Mouse (Mus musculus) T-helper 17 cell (primary cell): Measurements from ENCODE around the gene Myl7.
"Not testable (repeated sequence)": the region's sequence is repeated elsewhere in the genome, so short reads cannot be mapped to it uniquely, and the experiment has no call there.

Experiments
- in situ Hi-C, 2 experiments: fragments of 300-600 bp; cut with MboI, MseI; formaldehyde crosslinking; loops; 1 replicate in 1 of 2; 2 replicates in 1 of 2; pipeline ENCODE4 v1.15.1; 2025; ENCODE audit warnings: high pct_unique_total_duplicates in 2 of 2

Gene Myl7

DNA sequence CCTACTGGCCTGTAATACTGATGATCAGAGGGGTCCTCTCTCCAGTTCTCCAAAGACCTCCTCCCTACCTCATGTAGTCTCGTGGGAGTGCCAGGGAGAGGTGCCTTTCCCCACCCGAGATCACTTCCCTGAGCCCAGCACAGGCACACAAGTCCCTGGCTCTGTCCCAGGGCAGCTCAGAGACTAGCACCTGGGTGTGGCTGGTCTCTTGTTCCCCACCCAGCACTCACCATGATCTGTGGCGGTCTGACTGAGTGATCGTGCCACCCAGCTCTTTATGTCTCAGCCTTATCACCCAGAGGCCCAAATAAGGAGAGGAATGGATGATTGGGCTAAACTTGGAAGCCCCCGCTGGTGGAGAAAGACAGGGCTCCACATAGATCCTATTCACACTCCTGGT, at the start of gene Myl7:
Myl7 (minus strand) TSS at position 252 of the 400 bp plus-strand sequence.
- in situ Hi-C loops = no loop called here

DNA sequence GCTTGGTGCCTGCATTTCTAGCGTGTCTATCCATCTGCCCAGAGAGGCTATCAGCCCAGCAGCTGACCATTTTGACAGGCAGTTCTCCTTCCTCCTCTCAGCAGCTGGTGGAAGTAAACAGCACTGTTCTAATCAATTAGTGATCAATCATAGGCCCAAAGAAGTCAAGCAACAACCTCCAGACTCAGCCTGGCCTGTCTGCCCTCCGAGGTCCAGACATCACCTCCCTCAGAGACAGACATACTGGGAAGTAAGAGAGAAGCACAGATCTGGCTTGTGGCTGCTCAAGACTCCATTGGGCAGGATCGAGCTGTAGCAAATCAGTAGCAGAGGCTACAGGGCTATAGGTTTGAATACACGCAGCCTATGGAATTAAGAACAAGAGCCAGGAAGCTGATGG, 49.2 kb upstream of the Myl7 start:
- in situ Hi-C loops = no loop called here

DNA sequence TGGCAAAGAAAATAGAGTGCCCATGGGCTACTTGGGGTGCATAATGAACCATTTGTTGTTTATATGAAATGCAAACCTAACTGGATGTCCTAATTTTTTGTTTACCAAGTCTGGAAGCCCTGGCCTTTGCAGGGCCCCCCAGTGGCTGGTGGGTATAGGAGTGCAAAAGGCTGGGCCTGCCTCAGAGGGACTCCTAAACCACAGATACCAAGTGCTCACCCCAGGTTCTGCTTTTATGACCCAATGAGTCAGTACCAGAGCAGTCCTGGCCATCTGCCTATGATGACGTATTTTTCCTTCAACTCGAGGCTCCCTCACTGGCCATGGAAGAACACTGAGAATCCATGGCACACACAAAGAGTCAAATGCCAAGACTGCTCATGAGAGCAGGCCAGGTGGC, 46.5 kb upstream of the Myl7 start:
- in situ Hi-C loops = no loop called here

DNA sequence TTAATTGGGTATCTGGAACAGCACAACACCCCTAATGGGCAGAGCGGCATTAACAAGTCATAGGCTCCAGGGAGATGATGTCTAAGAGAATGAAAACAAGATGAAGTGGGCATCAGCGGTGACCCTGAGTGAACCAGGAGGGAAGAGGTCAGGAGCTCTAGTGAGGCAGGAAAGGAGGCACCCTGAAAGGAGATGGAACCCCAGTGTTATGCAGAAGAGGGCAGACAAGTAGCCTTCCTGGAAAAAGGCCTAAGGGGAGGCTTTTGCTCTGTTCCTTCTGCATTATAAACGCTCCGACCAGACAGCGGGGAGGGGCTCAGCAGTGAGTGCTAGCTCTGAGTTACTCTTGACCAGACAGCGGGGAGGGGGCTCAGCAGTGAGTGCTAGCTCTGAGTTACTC, 44.4 kb upstream of the Myl7 start:
- in situ Hi-C loops = no loop called here

DNA sequence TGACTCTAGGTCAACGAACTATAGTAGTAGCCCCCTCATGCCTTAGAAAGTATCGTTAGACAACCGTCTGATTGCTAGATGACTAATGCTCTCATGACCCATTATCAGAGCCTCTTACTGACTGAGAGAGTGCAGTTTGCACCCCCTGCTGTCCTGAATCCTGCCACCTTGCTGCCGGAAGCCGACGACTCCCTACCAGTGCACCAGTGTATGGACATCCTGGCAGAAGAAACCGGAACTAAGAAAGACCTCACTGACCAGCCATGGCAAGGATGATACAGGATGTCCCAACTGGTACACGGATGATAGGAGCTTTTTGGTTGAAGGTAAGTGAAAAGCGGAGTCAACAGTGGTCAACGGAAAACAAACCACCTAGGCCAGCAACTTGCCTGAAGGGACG, 35.9 kb upstream of the Myl7 start:
- in situ Hi-C loops = not testable (repeated sequence)

DNA sequence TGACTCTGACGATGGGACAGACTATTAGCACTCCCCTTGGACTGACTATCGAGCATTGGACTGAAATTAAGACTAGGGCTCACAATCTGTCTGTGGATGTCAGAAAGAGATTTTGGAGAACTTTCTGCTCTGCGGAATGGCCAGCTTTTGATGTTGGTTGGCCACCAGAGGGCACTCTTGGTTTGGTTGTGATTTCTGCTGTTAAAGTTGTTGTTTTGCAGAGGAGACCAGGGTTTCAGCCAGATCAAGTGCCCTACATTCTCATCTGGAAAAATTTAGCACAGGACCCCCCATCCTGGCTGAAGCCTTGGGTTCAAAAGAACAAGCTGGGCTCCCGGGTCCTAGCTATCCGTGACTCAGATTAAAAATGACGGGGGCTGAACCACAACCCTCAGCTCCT, 33.4 kb upstream of the Myl7 start:
- in situ Hi-C loops = not testable (repeated sequence)

DNA sequence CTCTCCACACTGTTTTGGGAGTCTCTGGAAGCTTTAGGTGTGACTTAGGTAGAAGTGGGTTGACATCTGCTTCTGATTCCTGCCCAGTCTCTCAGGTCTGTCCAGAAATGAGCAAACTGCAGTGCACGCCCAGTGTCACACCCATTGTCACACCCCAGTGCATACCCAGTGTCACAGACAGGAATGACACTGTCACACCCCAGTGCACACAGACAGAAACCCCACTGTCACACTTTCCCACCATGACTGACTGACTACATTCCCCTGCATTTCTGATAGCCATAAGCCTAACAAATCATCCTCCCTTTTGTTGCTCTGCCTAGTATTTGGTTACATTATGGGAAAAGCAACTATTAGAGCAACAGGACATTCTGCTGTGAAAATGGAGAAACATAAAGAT, 32.0 kb upstream of the Myl7 start:
- in situ Hi-C loops = no loop called here

DNA sequence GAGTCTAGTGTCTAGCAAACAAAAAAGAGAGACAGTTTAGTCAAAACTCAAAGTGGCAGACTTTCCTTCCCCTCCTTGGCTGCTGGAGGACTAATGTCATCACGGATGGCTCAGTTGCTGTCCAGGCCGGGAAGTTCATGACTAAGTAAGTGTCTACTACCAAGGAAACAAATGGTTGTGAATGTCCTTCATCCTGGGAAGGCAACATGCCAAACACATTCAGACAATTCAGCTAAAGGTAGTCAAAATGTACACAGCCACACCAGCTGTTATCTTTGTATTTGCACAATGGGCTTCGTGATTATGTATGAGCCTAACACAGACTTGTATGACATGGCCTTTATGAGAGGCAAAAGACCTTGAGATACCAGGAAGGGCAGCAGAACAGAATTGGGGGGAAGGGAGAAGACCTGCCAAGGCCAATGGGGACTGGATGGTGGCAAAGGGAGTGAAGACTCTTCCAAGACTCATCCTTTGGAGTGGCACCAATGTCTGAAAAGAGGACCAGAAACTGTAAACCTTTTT, 28.2 kb upstream of the Myl7 start:
- in situ Hi-C loops = no loop called here

DNA sequence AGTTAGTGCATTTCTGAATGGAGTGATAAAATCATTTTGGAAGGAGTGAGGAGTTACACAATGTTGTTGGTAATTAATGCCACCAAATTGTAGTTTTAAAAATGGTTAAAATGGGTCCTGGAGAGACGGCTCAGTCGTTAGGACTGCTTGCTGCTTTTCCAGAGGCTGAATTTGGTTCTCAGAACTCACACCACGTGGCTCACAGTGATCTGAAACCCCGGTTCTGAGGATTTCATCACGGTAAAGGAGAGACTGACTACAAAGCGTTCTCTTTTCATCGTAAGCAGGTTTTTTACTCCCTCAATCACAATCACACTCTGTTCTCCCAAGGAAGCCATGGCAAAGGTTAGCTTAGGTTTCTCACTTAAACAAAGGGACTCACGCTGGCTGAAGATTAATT, 26.1 kb upstream of the Myl7 start:
- in situ Hi-C loops = no loop called here

DNA sequence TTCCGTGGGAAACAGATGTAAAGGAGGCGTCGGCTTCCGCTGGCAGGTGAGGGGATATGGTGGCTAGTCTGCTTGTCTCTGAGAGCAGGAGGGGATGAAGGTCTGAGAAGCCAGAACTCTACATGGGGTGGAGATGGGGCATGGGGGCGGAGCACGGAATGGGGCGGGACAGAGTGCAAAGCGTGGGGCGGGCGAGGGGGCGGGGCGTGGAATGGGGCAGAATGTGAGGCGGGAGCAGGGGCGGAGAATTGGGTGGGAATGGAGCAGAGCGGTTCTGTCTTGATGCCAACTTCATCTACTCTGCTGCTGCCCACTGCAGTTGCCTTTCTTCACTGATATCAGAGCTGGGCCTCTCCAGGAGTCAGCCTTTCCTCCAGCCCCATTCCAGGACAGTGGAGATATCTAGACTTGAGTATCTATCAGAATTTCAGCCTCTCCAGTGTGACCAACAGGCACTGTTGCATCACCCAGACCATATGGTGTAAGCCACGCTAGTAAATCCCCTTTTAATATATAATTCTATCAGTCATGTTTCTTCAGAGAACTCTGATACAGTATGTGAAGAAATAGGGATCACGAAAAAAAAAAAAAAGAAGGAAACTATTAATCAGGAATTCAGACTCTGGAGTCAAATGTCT, 21.9 kb upstream of the Myl7 start:
- in situ Hi-C loops = no loop called here

DNA sequence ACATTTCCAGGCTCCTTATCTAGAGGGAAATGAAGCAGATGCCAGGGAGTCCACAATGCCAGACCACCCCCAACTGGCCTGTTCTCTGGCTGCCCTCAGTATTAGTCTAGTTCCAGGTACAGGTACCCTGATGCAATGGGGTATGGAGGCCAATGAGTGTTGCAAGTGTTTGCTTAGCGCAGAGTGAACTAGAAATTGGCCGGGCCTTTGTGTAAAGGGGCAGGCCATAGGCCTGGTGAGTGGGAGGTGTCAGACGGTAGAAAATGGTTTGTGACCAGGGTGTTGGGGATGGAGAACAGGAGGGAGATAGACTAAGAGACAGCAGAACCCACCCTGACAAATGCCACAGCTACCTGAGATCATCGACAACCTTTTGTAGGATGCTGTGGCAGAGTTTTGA, 21.0 kb upstream of the Myl7 start:
- in situ Hi-C loops = no loop called here

DNA sequence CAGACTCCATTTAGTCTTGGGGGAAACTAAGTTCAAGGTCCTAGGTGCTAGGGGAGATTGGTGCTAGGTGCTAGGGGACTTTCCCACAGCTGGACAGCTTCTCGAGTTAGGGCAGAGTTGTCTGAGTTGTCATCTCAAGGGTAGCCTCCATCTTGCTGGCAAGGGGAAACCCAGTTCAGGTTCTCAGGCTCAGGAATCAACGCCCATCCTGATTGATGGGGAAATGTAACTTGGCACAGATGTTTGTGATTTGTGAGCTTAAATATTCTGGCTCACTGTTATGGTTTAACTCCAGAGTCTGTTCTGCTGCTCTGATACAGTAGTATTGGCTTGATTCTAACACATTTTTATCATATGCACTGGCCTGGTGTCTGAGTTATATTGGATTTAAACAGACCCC, 19.5 kb upstream of the Myl7 start:
- in situ Hi-C loops = no loop called here

DNA sequence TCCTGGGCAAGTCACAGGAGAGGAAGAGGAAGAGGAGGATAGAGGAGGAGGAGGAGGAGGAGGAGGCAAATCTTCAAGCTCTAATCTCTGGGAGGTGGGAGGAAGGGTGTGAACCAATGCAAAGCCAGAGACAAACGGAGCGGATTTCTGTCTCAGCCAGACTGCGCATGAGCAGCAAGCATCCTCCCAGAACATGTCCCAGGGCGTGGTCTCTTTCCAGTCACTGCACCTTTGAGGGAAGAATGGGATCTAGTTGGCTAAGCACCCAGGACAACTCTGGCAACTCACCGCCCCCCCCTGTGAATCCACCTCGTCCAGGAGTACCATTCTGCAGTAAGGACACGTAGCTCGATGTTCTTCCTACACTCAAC, 17.6 kb upstream of the Myl7 start:
- in situ Hi-C loops = no loop called here

DNA sequence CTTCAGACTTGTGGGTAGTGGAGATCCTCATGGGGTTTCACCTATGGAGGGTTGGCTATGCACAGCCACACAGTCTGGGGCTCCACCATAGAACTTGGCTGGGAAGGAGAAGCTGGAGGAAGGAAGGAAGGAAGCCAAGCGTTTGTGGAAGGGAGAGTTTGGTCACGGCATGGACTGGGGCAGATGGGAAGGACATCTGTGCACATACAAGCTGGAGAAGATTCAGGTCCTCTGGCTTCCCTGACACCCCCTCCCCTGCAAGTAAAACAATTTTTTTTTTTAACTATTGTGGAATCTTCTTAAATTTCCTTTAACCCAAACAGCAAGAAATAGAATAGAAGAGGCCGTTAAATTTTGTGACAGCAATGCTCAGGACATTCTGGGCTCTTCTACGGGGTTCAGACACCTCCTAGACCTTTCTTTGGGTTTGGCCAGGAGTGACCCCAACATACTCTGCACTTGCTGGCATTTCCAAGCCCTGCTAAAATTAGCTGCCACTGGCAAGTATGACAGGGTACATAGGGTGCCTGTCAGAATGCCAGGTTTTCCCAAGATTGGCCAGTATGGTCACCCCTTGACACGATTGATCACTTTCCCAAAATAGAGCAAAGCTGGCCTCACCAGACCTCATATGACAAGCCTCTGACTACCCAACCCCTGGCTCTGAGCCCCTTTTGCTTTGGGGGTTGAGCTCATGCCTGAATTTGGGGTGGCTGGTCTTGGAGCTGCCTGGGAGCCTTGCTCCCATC, 17.0 kb upstream of the Myl7 start:
- in situ Hi-C loops = no loop called here

DNA sequence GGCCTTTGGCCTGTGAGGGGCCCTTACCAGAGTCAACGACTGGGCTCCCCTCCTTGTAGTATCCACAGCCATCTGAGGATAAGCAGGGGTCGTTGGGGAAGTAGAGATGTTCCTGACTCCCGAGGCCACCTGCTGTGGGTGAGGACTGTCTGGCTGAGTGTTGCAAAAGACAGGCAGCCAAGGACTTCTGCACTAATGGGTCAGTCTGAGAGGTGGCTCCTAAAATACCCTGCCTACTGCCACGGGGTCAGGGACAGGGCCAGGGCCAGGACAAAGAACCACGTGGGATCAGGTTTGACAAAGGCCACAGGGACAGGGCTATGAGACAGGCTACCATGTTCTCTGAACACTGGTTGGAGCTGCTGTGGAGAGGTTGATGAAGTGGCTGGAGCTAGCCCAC, 16.4 kb upstream of the Myl7 start:
- in situ Hi-C loops = no loop called here

DNA sequence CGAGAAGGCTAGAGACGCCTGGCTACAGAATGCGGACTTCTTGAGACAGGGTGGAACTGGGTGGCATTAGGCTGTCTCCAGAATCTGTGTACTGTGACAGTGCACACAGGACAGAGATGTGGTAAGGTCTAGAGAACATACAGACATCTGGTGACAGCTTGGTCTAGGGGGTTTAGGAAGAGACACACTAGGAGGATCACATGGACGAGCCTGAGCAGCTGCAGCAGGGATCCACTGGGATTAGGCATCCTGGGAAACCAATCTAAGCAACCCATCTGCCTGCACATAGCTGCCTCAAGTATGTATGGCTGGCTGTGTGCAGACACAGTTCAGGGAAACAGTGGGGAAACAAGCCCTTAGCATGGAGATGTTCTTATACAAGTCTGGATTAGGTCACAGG, 15.4 kb upstream of the Myl7 start:
- in situ Hi-C loops = no loop called here

DNA sequence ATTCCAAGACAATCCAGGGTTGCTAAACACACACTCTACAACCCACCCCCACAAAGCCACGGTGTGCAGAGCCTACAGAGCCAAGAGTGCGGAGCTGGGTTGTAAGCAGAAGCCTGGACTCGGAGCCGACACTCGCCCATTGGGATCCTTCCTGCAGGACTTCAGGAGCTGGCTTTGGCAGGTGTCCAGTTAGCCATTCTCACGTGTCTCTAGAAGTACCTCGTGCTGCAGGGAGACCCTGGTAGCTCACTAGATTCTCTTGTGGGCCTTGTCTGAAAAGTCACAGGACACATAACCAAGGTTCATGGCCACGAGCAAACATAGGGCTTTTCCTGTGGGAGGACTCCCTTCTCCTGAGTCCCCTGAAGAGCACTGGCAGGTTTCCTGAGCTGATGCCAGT, 14.7 kb upstream of the Myl7 start:
- in situ Hi-C loops = no loop called here

DNA sequence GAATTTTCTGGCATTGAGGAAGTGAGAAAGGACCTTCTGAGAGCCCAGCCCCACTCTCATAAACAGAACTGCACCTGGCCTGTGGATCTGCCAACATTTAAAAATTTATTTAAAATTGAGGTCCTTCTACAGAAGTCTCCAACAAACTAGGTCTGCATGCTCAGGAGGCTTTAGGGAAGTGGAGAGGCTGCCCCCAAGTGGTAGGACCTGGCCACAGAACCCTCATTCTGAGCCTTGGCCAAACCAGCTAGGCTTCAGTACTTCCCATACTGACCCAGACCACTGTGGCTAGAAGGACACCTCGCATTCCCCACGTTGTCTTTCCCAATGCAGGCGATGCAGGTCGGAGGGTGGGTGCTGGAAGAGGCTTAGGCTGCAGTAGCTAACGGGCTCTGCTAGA, 14.1 kb upstream of the Myl7 start:
- in situ Hi-C loops = no loop called here

DNA sequence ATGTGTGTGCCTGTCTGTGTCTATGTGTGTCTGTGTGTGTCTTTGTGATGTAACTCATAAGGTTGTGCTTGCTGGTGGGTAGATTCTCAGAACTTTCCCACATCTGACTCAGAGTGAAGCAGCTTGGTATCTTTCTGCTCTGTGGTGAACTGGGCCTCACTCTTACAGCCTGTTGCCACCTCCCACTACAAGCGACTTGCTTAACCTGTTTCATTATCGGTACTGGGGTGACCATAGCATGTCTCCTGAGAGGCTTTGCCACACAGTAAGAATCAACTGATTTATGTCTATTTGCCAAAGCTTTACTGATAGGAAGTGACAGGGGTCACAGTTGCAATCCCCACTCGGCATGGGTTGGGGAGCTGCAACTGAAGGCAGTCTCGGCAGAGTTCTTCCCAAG, 10.1 kb upstream of the Myl7 start:
- in situ Hi-C loops = no loop called here

DNA sequence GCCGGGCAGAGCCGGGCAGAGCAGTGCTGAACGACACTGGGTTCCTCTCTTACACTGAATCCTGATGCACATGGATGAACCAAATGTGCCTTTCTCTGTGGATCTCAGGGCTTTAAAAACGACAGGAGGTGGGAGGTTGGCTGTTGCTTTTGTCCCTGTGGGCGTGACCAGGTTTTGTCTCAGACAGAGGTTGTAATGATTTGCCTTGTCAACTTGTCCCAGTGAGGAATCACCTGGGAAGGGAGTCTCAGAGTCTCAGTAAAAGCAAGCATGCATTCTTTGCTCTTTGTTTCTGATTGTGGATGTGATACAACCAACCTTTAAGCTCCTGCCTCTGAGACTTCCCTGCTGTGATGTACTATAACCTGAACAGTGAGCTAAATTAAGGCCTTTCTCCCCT, 8.5 kb upstream of the Myl7 start:
- in situ Hi-C loops = no loop called here

DNA sequence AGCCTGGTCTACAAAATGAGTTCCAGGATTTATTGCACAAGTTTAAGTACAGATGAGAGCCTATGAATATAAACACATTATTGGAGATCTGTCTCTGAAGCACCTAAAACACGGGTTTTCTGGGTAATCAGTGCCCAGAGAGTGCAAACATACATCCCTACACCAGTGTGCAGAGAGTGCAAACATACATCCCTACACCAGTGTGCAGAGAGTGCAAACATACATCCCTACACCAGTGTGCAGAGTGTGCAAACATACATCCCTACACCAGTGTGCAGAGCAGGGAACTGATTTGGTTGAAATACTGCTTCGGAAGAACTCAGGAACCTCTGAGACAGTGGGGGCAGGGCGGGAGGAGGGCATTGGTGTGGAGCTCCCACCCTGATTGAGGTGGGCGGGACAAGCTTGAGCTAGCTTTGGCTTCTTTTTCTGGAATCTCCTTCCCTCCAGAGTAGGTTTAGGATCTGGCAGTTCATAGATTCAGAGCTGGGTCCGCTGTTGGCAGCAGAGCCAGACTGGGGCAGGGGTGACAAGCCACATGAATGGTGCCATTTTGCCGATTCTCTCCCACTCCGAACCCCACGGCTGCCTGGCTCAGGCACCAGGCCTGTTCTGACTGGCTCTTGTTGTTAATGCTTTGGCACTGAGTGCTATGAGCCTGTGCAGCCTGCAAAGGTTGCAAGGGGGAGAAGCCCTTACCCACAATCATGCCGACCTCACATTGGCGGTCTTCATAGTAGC, 7.4 kb upstream of the Myl7 start:
- in situ Hi-C loops = no loop called here

DNA sequence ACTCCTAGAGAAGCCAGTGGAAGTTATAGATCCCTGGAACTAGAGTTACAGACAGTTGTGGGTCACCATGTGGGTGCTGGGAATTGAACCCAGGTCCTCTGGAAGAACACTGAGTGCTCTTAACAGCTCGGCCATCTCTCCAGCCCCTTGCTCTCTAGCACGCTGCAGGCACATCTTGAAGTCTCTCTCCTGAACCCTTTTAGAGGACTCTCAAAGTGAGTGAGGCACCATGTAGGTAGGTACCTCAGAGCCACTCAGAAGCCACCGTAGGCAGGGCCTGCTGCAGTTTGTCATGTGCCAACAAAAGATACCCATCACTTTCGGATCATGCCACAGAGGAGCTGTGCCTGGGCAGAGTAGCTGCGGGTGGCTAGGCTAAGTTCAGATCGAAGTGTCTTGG, 6.3 kb upstream of the Myl7 start:
- in situ Hi-C loops = no loop called here

DNA sequence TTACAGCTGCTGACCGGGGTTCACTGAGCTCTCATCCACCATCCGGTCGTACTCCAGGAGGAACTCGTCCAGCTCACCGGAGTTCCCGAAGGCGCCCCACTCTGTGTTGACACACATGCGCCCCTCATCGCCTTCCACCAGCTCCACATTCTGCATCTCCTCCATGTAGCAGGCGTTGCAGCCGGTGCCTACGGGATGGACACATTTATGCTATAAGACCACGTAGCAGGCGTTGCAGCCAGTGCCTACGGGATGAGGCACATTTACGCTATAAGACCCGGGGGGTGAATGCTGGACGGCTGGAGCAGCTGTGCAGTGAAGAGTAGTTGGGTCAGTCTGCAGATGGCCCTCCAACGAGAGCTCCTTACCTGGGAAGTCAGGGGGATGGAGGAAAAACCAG, 5.8 kb upstream of the Myl7 start:
- in situ Hi-C loops = no loop called here
